Mouse (Mus musculus) B cell, adult 2 months (primary cell): ENCODE measurements around the gene Map3k13.
"Not testable (repeated sequence)": the region's sequence is repeated elsewhere in the genome, so short reads cannot be mapped to it uniquely, and the experiment has no call there.

ENCODE experiments used
- DNase-seq, 2 experiments: peaks; one replicate each; pipeline ENCODE4 v3.0.0; 2022

The Map3k13 gene

GRCm38 (mm10) chr16:21854589-21855284 is 60.6 kb downstream of the Map3k13 start:
- DNase-seq: no peak

GRCm38 (mm10) chr16:21856134-21856533 is 62.0 kb downstream of the Map3k13 start:
- no peak for DNase-seq

GRCm38 (mm10) chr16:21857126-21857644 is 63.0 kb downstream of the Map3k13 start:
- DNase-seq: no peak

GRCm38 (mm10) chr16:21858163-21858562 is 64.0 kb downstream of the Map3k13 start:
- no peak for DNase-seq

GRCm38 (mm10) chr16:21858882-21859281 is 64.7 kb downstream of the Map3k13 start:
- no peak for DNase-seq

GRCm38 (mm10) chr16:21862448-21862847 is 68.3 kb downstream of the Map3k13 start:
- no peak for DNase-seq

- DNase-seq: no peak
Measured at GRCm38 (mm10) chr16:21865250-21865982, 71.3 kb downstream of the Map3k13 start.

- no peak for DNase-seq
Measured at GRCm38 (mm10) chr16:21865983-21866575, 71.9 kb downstream of the Map3k13 start.

- no peak for DNase-seq
Measured at GRCm38 (mm10) chr16:21867727-21868126, 73.6 kb downstream of the Map3k13 start.

- no peak for DNase-seq
Measured at GRCm38 (mm10) chr16:21868651-21869050, 74.5 kb downstream of the Map3k13 start.

GRCm38 (mm10) chr16:21869879-21870278 is 75.7 kb downstream of the Map3k13 start:
- DNase-seq: no peak

- no peak for DNase-seq
Measured at GRCm38 (mm10) chr16:21877735-21878134, 83.6 kb downstream of the Map3k13 start.

- no peak for DNase-seq
Measured at GRCm38 (mm10) chr16:21878834-21879233, 84.7 kb downstream of the Map3k13 start.

GRCm38 (mm10) chr16:21881181-21881580 is 87.0 kb downstream of the Map3k13 start:
- DNase-seq: no peak

GRCm38 (mm10) chr16:21881582-21882259 is 87.6 kb downstream of the Map3k13 start:
- DNase-seq: peak in 1 of 2 experiments; percentile 8

- no peak for DNase-seq
Measured at GRCm38 (mm10) chr16:21887601-21888000, 93.5 kb downstream of the Map3k13 start.

GRCm38 (mm10) chr16:21893890-21894289 is 99.7 kb downstream of the Map3k13 start:
- no peak for DNase-seq

- no peak for DNase-seq
Measured at GRCm38 (mm10) chr16:21901286-21901685, 107.1 kb downstream of the Map3k13 start.

GRCm38 (mm10) chr16:21904636-21905035 is 110.5 kb downstream of the Map3k13 start:
- no peak for DNase-seq

- DNase-seq: no peak
Measured at GRCm38 (mm10) chr16:21905996-21906395, 111.8 kb downstream of the Map3k13 start.

- DNase-seq: no peak
Measured at GRCm38 (mm10) chr16:21906902-21907301, 112.8 kb downstream of the Map3k13 start.

- DNase-seq: not testable (repeated sequence)
Measured at GRCm38 (mm10) chr16:21908906-21909305, 114.8 kb downstream of the Map3k13 start.

- peak; percentile 55 to 64 for DNase-seq
Measured at GRCm38 (mm10) chr16:21913347-21913746, 119.2 kb downstream of the Map3k13 start.
